Mouse (Mus musculus) hindbrain, postnatal 0 days (tissue): ENCODE data around the gene Grk1. TPM values are rescaled to one million over a fixed set of nuclear protein-coding genes. Genes with fewer than 3 reads are reported as not detected.

ENCODE experiments used
- ATAC-seq: fragments of 200-750 bp; cut with Nextera tagmentation; 2 replicates; pipeline ENCODE4 v1.8.0; 2017; ENCODE audit warnings: mild to moderate bottlenecking, moderate TSS enrichment, moderate library complexity
- DNase-seq: peaks from one replicate; pipeline ENCODE4 v3.0.0-alpha.2; 2015; ENCODE audit warnings: low spot score
- H3K27ac ChIP-seq: fragments of 300-500 bp; sonication (generic); 2 replicates; pipeline ENCODE4 v1.5.1; 2014; ENCODE audit warnings: mild to moderate bottlenecking
- H3K27me3 ChIP-seq: fragments of 300-500 bp; sonication (generic); 2 replicates; pipeline ENCODE4 v1.6.1; 2014; ENCODE audit warnings: low read length, mixed read lengths; ENCODE audit not compliant: insufficient read depth
- H3K36me3 ChIP-seq: fragments of 300-500 bp; sonication (generic); 2 replicates; pipeline ENCODE4 v1.6.1; 2014; ENCODE audit warnings: low read length, mixed read lengths; ENCODE audit not compliant: insufficient read depth
- H3K4me1 ChIP-seq: fragments of 300-500 bp; sonication (generic); 2 replicates; pipeline ENCODE4 v1.6.1; 2014; ENCODE audit warnings: antibody characterized with exemption, low read length, mixed read lengths; ENCODE audit not compliant: insufficient read depth
- H3K4me2 ChIP-seq: fragments of 300-500 bp; sonication (generic); 2 replicates; pipeline ENCODE4 v1.6.1; 2014; ENCODE audit warnings: low read depth, mild to moderate bottlenecking, low read length, moderate library complexity, mixed read lengths
- H3K4me3 ChIP-seq: fragments of 300-500 bp; sonication (generic); 2 replicates; pipeline ENCODE4 v1.5.1; 2014; ENCODE audit warnings: low read length
- H3K9ac ChIP-seq: fragments of 300-500 bp; sonication (generic); replicated peaks from 2 replicates; pipeline ENCODE4 v1.6.1; 2014; ENCODE audit warnings: mild to moderate bottlenecking, low read length, moderate library complexity, mixed read lengths
- H3K9me3 ChIP-seq: fragments of 300-500 bp; sonication (generic); 2 replicates; pipeline ENCODE4 v1.6.1; 2016; ENCODE audit warnings: low read length, mixed read lengths
- CTCF ChIP-seq: IDR thresholded peaks from 2 replicates; pipeline ENCODE4 v1.5.1; 2016; ENCODE audit warnings: antibody characterized with exemption, control low read depth, low read depth
- WGBS: fragments of 180-500 bp; shearing (Covaris S2); extraction: QIAGEN DNeasy Blood & Tissue Kit; methylation state at CpG from one replicate; pipeline ENCODE4 v1.1.7; 2014; 5-methylcytosine and 5-hydroxymethylcytosine counted together
- polyA plus RNA-seq: library from polyadenylated mRNA; unstranded; fragments of >200 nt; fragmentation: Nextera tagmentation; extraction: Ambion mirVana; gene quantifications from 2 replicates; pipeline ENCODE4 v1.2.1, GENCODE M21; 2015
- total RNA-seq: library from RNA; depleted of rRNA; stranded (reverse); fragments of >200 nt; gene quantifications from 2 replicates; pipeline ENCODE4 v1.2.3, GENCODE M21; 2014

Gene Grk1
- total and polyA plus RNA-seq, 2 experiments from 2014 or later = not detected

DNA sequence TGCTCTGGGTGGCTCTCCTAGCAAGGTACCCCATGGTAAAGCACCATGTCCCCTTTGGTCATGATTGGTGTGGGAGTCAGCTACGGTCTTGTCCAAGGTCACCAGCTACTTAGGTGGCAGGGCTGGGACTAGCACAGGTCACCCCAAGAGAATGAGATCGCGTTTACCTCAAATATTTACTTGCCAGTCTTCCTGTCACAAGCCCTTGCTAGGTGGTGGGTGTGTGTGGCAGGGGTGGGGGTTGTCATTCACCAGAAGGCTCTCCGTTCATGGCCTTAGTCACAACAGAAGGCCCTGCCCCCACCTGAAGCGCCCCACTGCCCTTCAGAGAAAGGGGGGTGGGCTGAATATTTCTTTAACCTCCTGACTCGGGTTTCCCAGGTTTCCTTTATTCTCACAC, 1.4 kb upstream of the Grk1 start:
- H3K9ac ChIP-seq = no peak overlapping the region
- no peak for TF ChIP-seq CTCF
- no peak for DNase-seq
- no peaks in the 10 kb centered on the region for H3K27me3 ChIP-seq
- 76% methylated on average over 6 of the region's 6 CpGs for WGBS
- no peaks in the 10 kb centered on the region for H3K9me3 ChIP-seq
- H3K27ac ChIP-seq = no peak overlapping the region
- no peaks in the 10 kb centered on the region for H3K36me3 ChIP-seq
- no peaks in the 10 kb centered on the region for H3K4me1 ChIP-seq
- H3K4me3 ChIP-seq = no peak overlapping the region
- ATAC-seq = no peak
- H3K4me2 ChIP-seq = no peak overlapping the region

- no peak for TF ChIP-seq CTCF
- H3K4me1 ChIP-seq = no peaks in the 10 kb centered on the region
- no peak for ATAC-seq
- H3K9ac ChIP-seq = no peak overlapping the region
- H3K4me2 ChIP-seq = no peak overlapping the region
- no peak for DNase-seq
- no peaks in the 10 kb centered on the region for H3K9me3 ChIP-seq
- WGBS = 59% methylated on average over 5 of the region's 5 CpGs
- H3K27me3 ChIP-seq = no peaks in the 10 kb centered on the region
- H3K36me3 ChIP-seq = no peaks in the 10 kb centered on the region
- H3K27ac ChIP-seq = no peak overlapping the region
- no peak overlapping the region for H3K4me3 ChIP-seq
Measured at GRCm38 (mm10) chr8:13406011-13406410, 1.1 kb downstream of the Grk1 start.

GRCm38 (mm10) chr8:13411597-13411996, 6.7 kb downstream of the Grk1 start:
- ATAC-seq (peak; percentile 39; the same call in 1 of the 2 replicates), DNase-seq (peak; percentile 81)
- no peaks in the 10 kb centered on the region for H3K9me3 ChIP-seq
- H3K9ac ChIP-seq = no peak overlapping the region
- no peak overlapping the region for H3K4me2 ChIP-seq
- peak; percentile 86 for TF ChIP-seq CTCF
- H3K36me3 ChIP-seq = no peaks in the 10 kb centered on the region
- H3K27me3 ChIP-seq = no peaks in the 10 kb centered on the region
- no peaks in the 10 kb centered on the region for H3K4me1 ChIP-seq
- H3K27ac ChIP-seq = no peak overlapping the region
- 31% methylated on average over 6 of the region's 6 CpGs for WGBS
- no peak overlapping the region for H3K4me3 ChIP-seq

DNA sequence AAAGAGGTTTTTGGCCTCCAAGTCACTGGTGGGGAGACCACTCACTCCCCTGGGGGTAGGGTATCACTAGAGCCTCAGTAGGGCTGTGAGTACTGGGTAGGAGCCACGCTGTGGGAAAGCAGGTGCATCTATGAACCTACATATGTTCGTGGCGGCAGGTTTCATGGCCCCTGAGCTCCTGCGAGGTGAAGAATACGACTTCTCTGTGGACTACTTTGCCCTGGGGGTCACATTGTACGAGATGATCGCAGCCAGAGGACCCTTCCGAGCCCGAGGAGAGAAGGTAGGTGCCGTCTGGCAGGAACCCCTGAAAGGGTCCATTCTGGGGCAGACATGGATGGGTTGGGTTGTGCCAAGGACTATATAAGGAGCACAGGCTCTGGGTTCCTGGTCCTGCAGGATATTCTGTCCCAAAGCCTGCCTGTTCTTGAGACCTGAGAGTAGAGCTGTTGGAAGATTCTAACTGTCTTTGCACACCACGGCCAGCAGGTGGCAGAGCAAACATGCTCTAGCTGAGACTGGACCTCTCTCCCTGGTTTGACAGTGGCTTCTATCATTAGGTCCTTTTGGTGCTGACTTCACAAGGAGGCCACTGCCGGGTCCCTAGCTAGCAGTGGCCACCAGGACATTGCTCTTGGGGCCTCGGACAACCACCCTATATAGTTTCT, 8.1 kb downstream of the Grk1 start:
- H3K9me3 ChIP-seq = no peaks in the 10 kb centered on the region
- ATAC-seq (peak; percentile 57; the same call in 1 of the 2 replicates), DNase-seq (peak; percentile 82)
- TF ChIP-seq CTCF = peak; percentile 92
- no peak overlapping the region for H3K4me3 ChIP-seq
- no peaks in the 10 kb centered on the region for H3K4me1 ChIP-seq
- H3K36me3 ChIP-seq = no peaks in the 10 kb centered on the region
- 61% methylated on average over 13 of the region's 13 CpGs for WGBS
- no peak overlapping the region for H3K27ac ChIP-seq
- no peak overlapping the region for H3K4me2 ChIP-seq
- H3K9ac ChIP-seq = no peak overlapping the region
- no peaks in the 10 kb centered on the region for H3K27me3 ChIP-seq

- DNase-seq (no peak), ATAC-seq (no peak)
- H3K9ac ChIP-seq = no peak overlapping the region
- no peaks in the 10 kb centered on the region for H3K9me3 ChIP-seq
- no peak for TF ChIP-seq CTCF
- no peaks in the 10 kb centered on the region for H3K27me3 ChIP-seq
- no peaks in the 10 kb centered on the region for H3K4me1 ChIP-seq
- no peaks in the 10 kb centered on the region for H3K36me3 ChIP-seq
- WGBS = 63% methylated on average over 12 of the region's 12 CpGs
- H3K4me2 ChIP-seq = no peak overlapping the region
- H3K4me3 ChIP-seq = no peak overlapping the region
- H3K27ac ChIP-seq = no peak overlapping the region
Measured at GRCm38 (mm10) chr8:13413823-13414390, 9.0 kb downstream of the Grk1 start.

DNA sequence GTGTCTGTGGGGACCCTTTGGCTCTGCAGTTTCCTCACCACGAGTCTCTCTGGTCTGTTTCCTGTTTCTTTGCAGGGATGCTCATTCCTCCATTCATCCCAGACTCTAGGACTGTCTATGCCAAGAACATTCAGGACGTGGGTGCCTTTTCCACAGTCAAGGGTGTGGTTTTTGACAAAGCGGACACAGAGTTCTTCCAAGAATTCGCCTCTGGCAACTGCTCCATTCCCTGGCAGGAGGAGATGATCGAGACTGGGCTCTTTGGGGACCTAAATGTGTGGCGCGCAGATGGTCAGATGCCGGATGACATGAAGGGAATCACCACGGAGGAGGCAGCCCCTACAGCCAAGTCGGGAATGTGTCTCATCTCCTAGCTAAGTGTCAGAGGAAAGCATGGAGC, 11.0 kb downstream of the Grk1 start:
- Histone ChIP-seq H3K27me3 (no peaks in the 10 kb centered on the region), H3K36me3 (no peaks in the 10 kb centered on the region), H3K9me3 (no peaks in the 10 kb centered on the region), H3K9ac (no peak overlapping the region), H3K4me1 (no peaks in the 10 kb centered on the region), H3K4me3 (no peak overlapping the region), H3K27ac (no peak overlapping the region), H3K4me2 (no peak overlapping the region)
- ATAC-seq (no peak), DNase-seq (no peak)
- TF ChIP-seq CTCF = no peak
- WGBS = 57% methylated on average over 10 of the region's 10 CpGs

DNA sequence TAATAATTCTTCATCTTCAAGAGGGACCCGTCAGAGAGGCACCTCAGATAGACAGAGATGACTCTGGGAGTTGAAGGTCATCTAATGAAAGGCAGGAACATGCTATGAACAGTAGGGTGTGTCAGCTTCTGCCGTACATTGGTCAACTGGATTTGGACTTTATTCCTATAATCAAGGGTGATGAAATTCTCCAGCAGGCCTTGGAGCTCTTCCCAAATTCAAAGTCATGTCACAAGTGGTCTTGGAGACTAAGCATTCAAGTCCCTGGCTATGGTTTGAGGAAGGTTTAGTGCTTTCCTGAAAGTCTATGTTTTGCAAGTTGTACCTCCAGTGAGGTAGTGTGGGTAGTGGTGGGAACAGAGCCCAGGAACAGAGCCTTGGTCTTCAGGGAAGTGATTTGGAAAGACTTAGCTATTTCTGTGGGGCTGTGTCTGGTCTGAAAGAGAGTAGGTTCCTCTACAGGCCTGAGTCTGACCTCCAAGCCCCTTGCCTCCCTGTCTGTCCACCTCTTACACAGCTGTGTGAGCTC, 14.3 kb downstream of the Grk1 start:
- Histone ChIP-seq H3K4me1 (no peaks in the 10 kb centered on the region), H3K36me3 (no peaks in the 10 kb centered on the region), H3K27me3 (no peaks in the 10 kb centered on the region), H3K9me3 (no peaks in the 10 kb centered on the region), H3K9ac (no peak overlapping the region), H3K4me3 (no peak overlapping the region), H3K4me2 (no peak overlapping the region), H3K27ac (no peak overlapping the region)
- no peak for DNase-seq
- no peak for TF ChIP-seq CTCF
- 71% methylated on average over 2 of the region's 2 CpGs for WGBS
- ATAC-seq = no peak
